Mouse (Mus musculus) olfactory bulb, adult 2 months (tissue): ENCODE data around the gene Mtcl1.

Experiments used
- CTCF ChIP-seq: fragments of 200-500 bp; IDR thresholded peaks from 2 replicates; pipeline ENCODE4 v1.5.1; 2012; ENCODE audit warnings: low read depth, mild to moderate bottlenecking, low read length, moderate library complexity; ENCODE audit not compliant: insufficient read depth
- POLR2A ChIP-seq: fragments of 200-500 bp; IDR thresholded peaks from 2 replicates; pipeline ENCODE4 v1.6.1; 2012; ENCODE audit warnings: mild to moderate bottlenecking, low read depth, low read length, moderate library complexity; ENCODE audit not compliant: insufficient read depth

DNA sequence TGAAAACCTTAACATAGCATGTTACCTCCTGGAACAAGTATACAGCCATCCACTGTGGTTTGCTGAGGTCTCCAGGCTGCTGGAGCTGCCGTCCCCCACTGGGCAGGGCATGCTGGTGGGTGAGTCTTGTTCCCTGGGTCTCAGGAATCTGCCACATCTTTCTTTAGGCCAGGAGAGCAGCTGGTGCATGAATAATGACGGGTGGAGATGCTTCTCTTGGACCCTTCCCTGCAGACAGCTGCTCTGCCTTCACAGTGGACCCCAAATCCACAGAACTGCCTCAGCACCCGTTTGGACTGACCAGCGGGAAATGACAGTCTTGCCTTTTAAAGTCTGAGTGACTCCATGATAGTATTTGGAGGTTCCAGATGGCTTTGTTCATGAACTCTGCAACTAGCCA, 114.7 kb downstream of the Mtcl1 start:
- TF ChIP-seq CTCF (no peak), POLR2A (no peak)
